Mouse (Mus musculus) brain, embryonic 14.5 days (tissue): ENCODE measurements around the gene Ank2.

Experiments
- CTCF ChIP-seq: fragments of 200-500 bp; IDR thresholded peaks from 2 replicates; pipeline ENCODE4 v1.5.1; 2012; ENCODE audit warnings: inconsistent platforms, mild to moderate bottlenecking, moderate library complexity, borderline replicate concordance; ENCODE audit not compliant: insufficient read depth, insufficient read length; ENCODE audit errors: extremely low read depth
- POLR2A ChIP-seq: fragments of 200-500 bp; IDR thresholded peaks from 2 replicates; pipeline ENCODE4 v1.6.1; 2012; ENCODE audit warnings: mild to moderate bottlenecking, inconsistent platforms, borderline replicate concordance; ENCODE audit not compliant: poor library complexity, insufficient read depth, insufficient read length, severe bottlenecking; ENCODE audit errors: extremely low read depth

DNA sequence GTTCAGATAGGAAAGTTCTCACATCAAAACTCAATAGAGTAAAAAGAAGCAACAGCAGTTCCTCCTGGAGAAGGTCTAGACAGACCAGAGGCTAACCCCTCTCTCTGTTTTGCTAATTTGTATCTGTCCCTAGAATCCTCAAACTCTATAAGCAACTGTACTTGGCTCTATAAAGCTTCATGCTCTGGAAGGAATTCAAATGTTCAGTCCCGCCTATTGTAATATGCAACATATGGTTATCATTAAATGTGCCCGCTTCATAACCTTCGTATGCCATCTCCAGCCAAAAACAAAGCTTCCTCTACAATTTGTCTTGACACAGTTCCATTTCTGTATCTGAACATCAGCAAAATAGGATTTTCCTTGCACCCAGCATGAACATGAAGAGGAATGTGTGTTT is 389.7 kb downstream of the Ank2 start:
- no peak for TF ChIP-seq CTCF
- TF ChIP-seq POLR2A, result no peak
